9 mouse cellular contexts compared by ENCODE assay signal in genomic region chr15:102788846-102789518, GRCm38 (mm10).
DNase-seq lines count a peak whose midpoint lies in the region; ATAC-seq and TF ChIP-seq lines count a peak whose summit lies in the region.
"Had no signal": no experiment of that assay in that cellular context is flagged by ENCODE, and none has a peak within 500 bp of the region (broad histone marks: within the 10 kb centered on the region; RNA-seq: fewer than 3 reads in every experiment).

No protein-coding gene starts in this region.

- 20% methylated on average over 7 of the region's 7 CpGs for WGBS in olfactory bulb, adult 2 months
- WGBS in liver, embryonic 11.5 days: 56% methylated on average over 7 of the region's 7 CpGs

- ATAC-seq in inflammation-experienced regulatory T-cells, adult 6 months: no peak
- ATAC-seq in liver, embryonic 11.5 days (replicated peaks; ENCODE audit: low FRiP score): no peak

- no peak for TF ChIP-seq CTCF in olfactory bulb, adult 2 months (IDR thresholded peaks at IDR 0.05; ENCODE audit: insufficient read depth, low read depth, low read length)

- peak overlapping the region; percentile 29 for H3K4me3 ChIP-seq in olfactory bulb, adult 2 months (ENCODE audit: insufficient read depth, low read depth, low read length)
- H3K4me3 ChIP-seq in liver, embryonic 11.5 days (ENCODE audit: low read depth, low read length): no peak overlapping the region
- H3K4me3 ChIP-seq: stomach, embryonic 15.5 days had no signal

- no peak for TF ChIP-seq POLR2A in olfactory bulb, adult 2 months (IDR thresholded peaks at IDR 0.05; ENCODE audit: insufficient read depth, low read depth, low read length)

- peak; percentile 73 for DNase-seq in embryo, embryonic 10 days (ENCODE audit: low spot score)
- peak; percentile 71 to 88 for DNase-seq in frontal cortex, postnatal 10 days (ENCODE audit: low spot score in 2 of 2)
- DNase-seq in left cerebral cortex, adult 9 months (ENCODE audit: low spot score in 2 of 2): peak; percentile 84 to 88
- no peak for DNase-seq in gastrocnemius, postnatal 25 days
- no peak for DNase-seq in liver, embryonic 11.5 days (ENCODE audit: low spot score)
- DNase-seq in spleen, postnatal 36 days (ENCODE audit: low spot score in 2 of 2): no peak

- peaks cover 28% of the 10 kb centered on the region for H3K27me3 ChIP-seq in liver, embryonic 11.5 days (replicated peaks; ENCODE audit: control insufficient read depth, insufficient read depth, low read length)
- H3K27me3 ChIP-seq: stomach, embryonic 15.5 days had no signal

- peak overlapping the region; percentile 94 for H3K27ac ChIP-seq in olfactory bulb, adult 2 months (ENCODE audit: insufficient read depth, low read depth, low read length)
- no peak overlapping the region for H3K27ac ChIP-seq in liver, embryonic 11.5 days (ENCODE audit: low read depth, low read length)
- H3K27ac ChIP-seq: stomach, embryonic 15.5 days had no signal

- H3K4me2 ChIP-seq in liver, embryonic 11.5 days: no peak overlapping the region
- H3K4me2 ChIP-seq: stomach, embryonic 15.5 days had no signal

- H3K9ac ChIP-seq in liver, embryonic 11.5 days (ENCODE audit: low read depth, low read length): no peak overlapping the region
- H3K9ac ChIP-seq: stomach, embryonic 15.5 days had no signal

- H3K4me1 ChIP-seq in olfactory bulb, adult 2 months (ENCODE audit: control insufficient read depth, insufficient read depth, low read length): peaks cover 10% of the 10 kb centered on the region
- no peaks in the 10 kb centered on the region for H3K4me1 ChIP-seq in liver, embryonic 11.5 days (replicated peaks; ENCODE audit: control insufficient read depth, insufficient read depth, low read length)
- H3K4me1 ChIP-seq: stomach, embryonic 15.5 days had no signal

- no peaks in the 10 kb centered on the region for H3K9me3 ChIP-seq in liver, embryonic 11.5 days (ENCODE audit: control insufficient read depth, low read length)
- H3K9me3 ChIP-seq: stomach, embryonic 15.5 days had no signal

- H3K36me3 ChIP-seq in liver, embryonic 11.5 days (ENCODE audit: control insufficient read depth, insufficient read depth, low read length): no peaks in the 10 kb centered on the region
- H3K36me3 ChIP-seq: stomach, embryonic 15.5 days had no signal

Comparison
In these comparisons a context has a peak if more than half of its experiments do, and no peak if none do; other contexts are left out.
1. DNase-seq: peak in embryo, embryonic 10 days (single experiment), frontal cortex, postnatal 10 days (2 of 2) and left cerebral cortex, adult 9 months (2 of 2); none in gastrocnemius, postnatal 25 days (single experiment), liver, embryonic 11.5 days (single experiment) and spleen, postnatal 36 days (0 of 2).